Mouse (Mus musculus): Measurements from ENCODE around the gene Psmg1. TPM values are rescaled to one million over a fixed set of nuclear protein-coding genes. Genes with fewer than 3 reads are reported as not detected.

Gene Psmg1
- total and polyA plus RNA-seq, 2 experiments: 23.8 to 39.2 TPM

DNA sequence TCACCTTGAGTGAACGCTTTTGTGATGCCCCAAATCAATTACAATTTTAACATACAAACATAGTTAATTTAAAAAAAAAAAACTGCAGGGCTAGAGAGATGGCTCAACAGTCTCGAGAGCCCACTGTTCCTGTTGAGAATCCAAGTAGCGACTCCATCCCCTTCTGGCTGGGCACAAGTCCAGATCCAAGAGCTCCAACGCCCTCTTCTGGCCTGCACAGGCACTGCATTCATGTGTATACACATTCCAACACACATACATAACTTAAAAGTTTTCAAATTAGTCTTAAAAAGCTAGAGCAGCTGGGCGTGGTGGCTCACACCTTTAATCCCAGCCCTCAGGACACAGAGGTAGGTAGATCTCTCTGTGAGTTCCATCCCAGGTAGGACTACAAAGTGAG, 34.1 kb downstream of the Psmg1 start:
- Histone ChIP-seq H3K27ac (replicated peaks; ENCODE audit: insufficient read depth, low read depth, low read length) (no peak overlapping the region), H3K9ac (ENCODE audit: low read depth, low read length) (no peak overlapping the region), H3K4me3 (ENCODE audit: insufficient read depth, low read depth, low read length) (no peak overlapping the region), H3K4me1 (ENCODE audit: control insufficient read depth, insufficient read depth, low read length) (no peaks in the 10 kb centered on the region), H3K79me2 (ENCODE audit: control insufficient read depth, insufficient read depth, low read length) (no peaks in the 10 kb centered on the region), H3K36me3 (ENCODE audit: control insufficient read depth, insufficient read depth, low read length) (no peaks in the 10 kb centered on the region), H3K27me3 (ENCODE audit: control insufficient read depth, insufficient read depth, low read length) (no peaks in the 10 kb centered on the region)
- DNase-seq (ENCODE audit: extremely low read depth, low read depth, low spot score): no peak
- TF ChIP-seq CTCF (IDR thresholded peaks at IDR 0.05; ENCODE audit: low read depth, low read length): peak; percentile 38; the same call in 1 of the 2 replicates
- no peak for TF ChIP-seq POLR2A (IDR thresholded peaks at IDR 0.05; ENCODE audit: extremely low read depth, insufficient read depth, low read length)
- WGBS: 71% methylated on average over 5 of the region's 5 CpGs

DNA sequence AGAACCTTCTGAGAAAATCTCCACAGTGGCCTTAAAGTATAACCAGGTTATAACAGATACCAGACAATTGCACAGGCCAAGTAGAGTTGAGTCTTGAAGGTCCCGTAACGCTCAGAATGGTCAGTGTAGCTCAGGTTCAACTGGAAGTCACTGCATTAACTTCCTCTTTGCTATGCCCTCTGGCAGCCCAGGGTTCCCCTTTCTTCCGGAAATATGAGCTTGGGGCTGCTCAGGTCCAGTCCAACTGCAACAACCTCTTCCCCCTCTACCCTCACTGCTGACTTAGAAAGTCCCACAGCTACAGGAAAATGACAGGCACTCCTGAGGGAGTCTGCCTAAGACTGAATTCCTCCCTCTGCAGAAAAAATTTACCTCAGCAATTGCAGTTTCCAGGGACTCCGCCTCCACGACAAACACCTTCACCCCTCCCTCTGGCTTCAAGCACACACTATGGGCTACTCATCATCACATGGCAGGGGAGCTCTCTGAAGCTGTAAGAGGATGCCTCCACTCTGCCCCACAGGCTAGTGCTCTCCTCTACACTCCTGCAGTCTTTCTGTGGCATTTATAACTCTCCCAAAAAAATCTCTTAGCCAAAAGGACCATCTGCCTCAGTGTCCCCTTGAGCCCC, 34.9 kb downstream of the Psmg1 start:
- H3K27me3 ChIP-seq (ENCODE audit: control insufficient read depth, insufficient read depth, low read length): no peaks in the 10 kb centered on the region
- no peaks in the 10 kb centered on the region for H3K79me2 ChIP-seq (ENCODE audit: control insufficient read depth, insufficient read depth, low read length)
- no peaks in the 10 kb centered on the region for H3K36me3 ChIP-seq (ENCODE audit: control insufficient read depth, insufficient read depth, low read length)
- no peak overlapping the region for H3K27ac ChIP-seq (replicated peaks; ENCODE audit: insufficient read depth, low read depth, low read length)
- no peak overlapping the region for H3K9ac ChIP-seq (ENCODE audit: low read depth, low read length)
- WGBS: 83% methylated on average over 5 of the region's 5 CpGs
- peak; percentile 13 for DNase-seq (ENCODE audit: extremely low read depth, low read depth, low spot score)
- H3K4me3 ChIP-seq (ENCODE audit: insufficient read depth, low read depth, low read length): no peak overlapping the region
- TF ChIP-seq CTCF (IDR thresholded peaks at IDR 0.05; ENCODE audit: low read depth, low read length): no peak
- TF ChIP-seq POLR2A (IDR thresholded peaks at IDR 0.05; ENCODE audit: extremely low read depth, insufficient read depth, low read length): no peak
- H3K4me1 ChIP-seq (ENCODE audit: control insufficient read depth, insufficient read depth, low read length): no peaks in the 10 kb centered on the region

DNA sequence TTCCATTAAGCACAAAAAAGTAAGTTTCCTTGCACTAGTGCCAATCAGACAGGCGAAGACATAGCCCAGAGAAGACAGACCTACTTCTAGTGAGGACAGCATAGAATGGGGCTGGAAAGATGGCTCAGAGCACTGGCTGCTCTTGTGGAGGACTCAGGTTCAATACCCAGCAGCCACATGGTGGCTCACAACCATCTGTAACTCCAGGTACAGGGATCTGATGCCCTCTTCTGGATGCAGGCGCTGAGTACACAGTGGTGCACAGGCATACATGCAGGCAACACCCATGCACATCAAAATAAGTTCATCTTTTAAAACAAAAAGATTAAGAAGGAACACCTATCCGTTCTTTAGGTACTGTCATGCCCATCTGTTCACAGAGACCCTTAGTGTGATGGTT, 36.4 kb downstream of the Psmg1 start:
- Histone ChIP-seq H3K27me3 (ENCODE audit: control insufficient read depth, insufficient read depth, low read length) (no peaks in the 10 kb centered on the region), H3K9ac (ENCODE audit: low read depth, low read length) (no peak overlapping the region), H3K79me2 (ENCODE audit: control insufficient read depth, insufficient read depth, low read length) (no peaks in the 10 kb centered on the region), H3K4me3 (ENCODE audit: insufficient read depth, low read depth, low read length) (no peak overlapping the region), H3K36me3 (ENCODE audit: control insufficient read depth, insufficient read depth, low read length) (no peaks in the 10 kb centered on the region), H3K4me1 (ENCODE audit: control insufficient read depth, insufficient read depth, low read length) (no peaks in the 10 kb centered on the region), H3K27ac (replicated peaks; ENCODE audit: insufficient read depth, low read depth, low read length) (no peak overlapping the region)
- WGBS: 88% methylated on average over 3 of the region's 3 CpGs
- DNase-seq (ENCODE audit: extremely low read depth, low read depth, low spot score): no peak
- TF ChIP-seq POLR2A (IDR thresholded peaks at IDR 0.05; ENCODE audit: extremely low read depth, insufficient read depth, low read length) (no peak), CTCF (IDR thresholded peaks at IDR 0.05; ENCODE audit: low read depth, low read length) (no peak)

GRCm38 (mm10) chr16:95953159-95953650, 37.6 kb downstream of the Psmg1 start:
- 95% methylated on average over 4 of the region's 4 CpGs for WGBS
- Histone ChIP-seq H3K36me3 (ENCODE audit: control insufficient read depth, insufficient read depth, low read length) (no peaks in the 10 kb centered on the region), H3K4me3 (ENCODE audit: insufficient read depth, low read depth, low read length) (no peak overlapping the region), H3K79me2 (ENCODE audit: control insufficient read depth, insufficient read depth, low read length) (no peaks in the 10 kb centered on the region), H3K27ac (replicated peaks; ENCODE audit: insufficient read depth, low read depth, low read length) (no peak overlapping the region), H3K9ac (ENCODE audit: low read depth, low read length) (no peak overlapping the region), H3K4me1 (ENCODE audit: control insufficient read depth, insufficient read depth, low read length) (no peaks in the 10 kb centered on the region), H3K27me3 (ENCODE audit: control insufficient read depth, insufficient read depth, low read length) (no peaks in the 10 kb centered on the region)
- DNase-seq (ENCODE audit: extremely low read depth, low read depth, low spot score): no peak
- TF ChIP-seq CTCF (IDR thresholded peaks at IDR 0.05; ENCODE audit: low read depth, low read length) (no peak), POLR2A (IDR thresholded peaks at IDR 0.05; ENCODE audit: extremely low read depth, insufficient read depth, low read length) (no peak)

- Histone ChIP-seq H3K9ac (ENCODE audit: low read depth, low read length) (no peak overlapping the region), H3K36me3 (ENCODE audit: control insufficient read depth, insufficient read depth, low read length) (no peaks in the 10 kb centered on the region), H3K27me3 (ENCODE audit: control insufficient read depth, insufficient read depth, low read length) (no peaks in the 10 kb centered on the region), H3K4me1 (ENCODE audit: control insufficient read depth, insufficient read depth, low read length) (no peaks in the 10 kb centered on the region), H3K79me2 (ENCODE audit: control insufficient read depth, insufficient read depth, low read length) (no peaks in the 10 kb centered on the region), H3K27ac (replicated peaks; ENCODE audit: insufficient read depth, low read depth, low read length) (no peak overlapping the region), H3K4me3 (ENCODE audit: insufficient read depth, low read depth, low read length) (no peak overlapping the region)
- WGBS: 99% methylated on average over 2 of the region's 2 CpGs
- no peak for DNase-seq (ENCODE audit: extremely low read depth, low read depth, low spot score)
- no peak for TF ChIP-seq POLR2A (IDR thresholded peaks at IDR 0.05; ENCODE audit: extremely low read depth, insufficient read depth, low read length)
- no peak for TF ChIP-seq CTCF (IDR thresholded peaks at IDR 0.05; ENCODE audit: low read depth, low read length)
Measured at GRCm38 (mm10) chr16:95951471-95951870, 39.3 kb downstream of the Psmg1 start.

Data from liver, adult 2 months (tissue).